Mouse (Mus musculus) lung, embryonic 15.5 days (tissue): ENCODE measurements at regions not wholly inside any gene's neighbourhood (a gene's known extent, or its start where the extent isn't known, plus 50 kb on each side); places are given as distances from the start of the nearest gene placed in this dataset.

Experiments used
- ATAC-seq: fragments of 200-750 bp; cut with Nextera tagmentation; 2 replicates; pipeline ENCODE4 v1.8.0; 2017; ENCODE audit warnings: moderate number of reproducible peaks, borderline replicate concordance; ENCODE audit not compliant: low FRiP score, low TSS enrichment; ENCODE audit errors: extremely low read depth
- H3K27ac ChIP-seq: fragments of 300-500 bp; sonication (generic); 2 replicates; pipeline ENCODE4 v1.5.1; 2015; ENCODE audit warnings: moderate library complexity, mild to moderate bottlenecking, inconsistent platforms
- H3K27me3 ChIP-seq: fragments of 300-500 bp; sonication (generic); 2 replicates; pipeline ENCODE4 v1.6.1; 2015; ENCODE audit warnings: inconsistent platforms
- H3K36me3 ChIP-seq: fragments of 300-500 bp; sonication (generic); 2 replicates; pipeline ENCODE4 v1.6.1; 2015; ENCODE audit warnings: inconsistent platforms
- H3K4me1 ChIP-seq: fragments of 300-500 bp; sonication (generic); 2 replicates; pipeline ENCODE4 v1.6.1; 2015; ENCODE audit warnings: inconsistent platforms
- H3K4me2 ChIP-seq: fragments of 300-500 bp; sonication (generic); 2 replicates; pipeline ENCODE4 v1.6.1; 2015; ENCODE audit warnings: inconsistent platforms, mild to moderate bottlenecking, moderate library complexity
- H3K4me3 ChIP-seq: fragments of 300-500 bp; sonication (generic); 2 replicates; pipeline ENCODE4 v1.5.1; 2015; ENCODE audit warnings: mild to moderate bottlenecking, inconsistent platforms
- H3K9ac ChIP-seq: fragments of 300-500 bp; sonication (generic); 2 replicates; pipeline ENCODE4 v1.6.1; 2015; ENCODE audit warnings: inconsistent platforms
- H3K9me3 ChIP-seq: fragments of 300-500 bp; sonication (generic); 2 replicates; pipeline ENCODE4 v1.6.1; 2016; ENCODE audit warnings: inconsistent platforms
- WGBS: fragments of 180-500 bp; shearing (Covaris S2); methylation state at CpG from one replicate; pipeline ENCODE4 v1.1.7; 2015; 5-methylcytosine and 5-hydroxymethylcytosine counted together

DNA sequence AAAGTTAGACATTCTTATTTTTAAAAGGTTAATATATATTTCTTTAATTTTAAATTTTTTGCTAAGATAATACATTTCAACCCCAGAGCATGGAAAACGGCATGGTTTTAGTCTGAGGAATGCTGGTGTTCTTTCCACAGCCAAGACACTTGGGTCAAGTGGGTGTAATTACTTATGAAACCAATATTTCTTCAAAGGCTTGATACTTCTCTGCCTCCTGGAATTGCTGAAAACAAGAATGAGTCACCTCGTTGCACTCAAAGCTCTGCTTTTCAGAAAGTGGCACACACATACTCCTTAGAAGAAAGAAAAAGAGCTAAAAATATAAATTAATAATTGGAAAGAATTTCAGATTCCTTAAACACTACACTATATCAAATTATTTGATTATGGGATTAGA is 331.8 kb upstream of the Btbd3 start:
- H3K4me1 ChIP-seq, result 0 out of 2 replicates have a peak, but pooled peaks cover 3% of the 10 kb centered on the region
- no peak overlapping the region for H3K27ac ChIP-seq
- H3K36me3 ChIP-seq, result no peaks in the 10 kb centered on the region
- H3K27me3 ChIP-seq, result no peaks in the 10 kb centered on the region
- 41% methylated on average over 2 of the region's 2 CpGs for WGBS
- H3K4me3 ChIP-seq, result no peak overlapping the region
- no peak overlapping the region for H3K9ac ChIP-seq
- H3K4me2 ChIP-seq, result no peak overlapping the region
- ATAC-seq, result no peak
- H3K9me3 ChIP-seq, result no peaks in the 10 kb centered on the region

DNA sequence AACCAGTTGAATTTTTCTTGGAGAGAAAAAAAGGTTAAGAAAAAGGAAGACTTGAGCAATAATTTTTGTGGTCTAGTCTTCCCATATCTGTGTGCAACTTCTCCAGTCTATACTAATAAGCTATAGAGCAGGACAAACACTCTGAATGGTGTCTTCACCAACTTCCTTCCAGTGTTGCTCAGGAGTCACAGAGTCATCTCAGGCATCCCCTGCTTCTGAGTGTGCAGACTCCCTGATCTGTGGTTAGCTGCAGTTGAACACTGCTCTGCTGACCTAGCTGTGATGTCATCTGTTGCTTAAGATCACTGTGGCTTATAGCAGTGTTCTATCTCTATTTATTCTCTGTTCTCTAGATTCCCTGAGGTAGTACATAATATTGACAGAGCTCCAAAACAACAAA is 357.9 kb upstream of the Btbd3 start:
- ATAC-seq, result no peak
- Histone ChIP-seq H3K9me3 (no peaks in the 10 kb centered on the region), H3K27ac (no peak overlapping the region), H3K4me2 (no peak overlapping the region), H3K27me3 (no peaks in the 10 kb centered on the region), H3K9ac (no peak overlapping the region), H3K4me3 (no peak overlapping the region), H3K4me1 (no peaks in the 10 kb centered on the region), H3K36me3 (no peaks in the 10 kb centered on the region)

GRCm38 (mm10) chr2:137880211-137881031 is 375.9 kb upstream of the Btbd3 start:
- 57% methylated on average over 7 of the region's 7 CpGs for WGBS

GRCm38 (mm10) chr2:137869676-137870075 is 386.7 kb upstream of the Btbd3 start:
- H3K36me3 ChIP-seq, result no peaks in the 10 kb centered on the region
- no peaks in the 10 kb centered on the region for H3K4me1 ChIP-seq
- no peak overlapping the region for H3K4me3 ChIP-seq
- H3K9ac ChIP-seq, result no peak overlapping the region
- WGBS, result 51% methylated on average over 4 of the region's 4 CpGs
- H3K9me3 ChIP-seq, result no peaks in the 10 kb centered on the region
- no peak overlapping the region for H3K27ac ChIP-seq
- H3K4me2 ChIP-seq, result no peak overlapping the region
- no peak for ATAC-seq
- H3K27me3 ChIP-seq, result no peaks in the 10 kb centered on the region

More at GRCm38 (mm10) chr2:137880211-137881031, 375.9 kb upstream of the Btbd3 start:
- H3K27ac ChIP-seq, result no peak overlapping the region
- no peaks in the 10 kb centered on the region for H3K27me3 ChIP-seq
- H3K9me3 ChIP-seq, result no peaks in the 10 kb centered on the region
- H3K4me1 ChIP-seq, result no peaks in the 10 kb centered on the region
- no peak overlapping the region for H3K9ac ChIP-seq
- no peaks in the 10 kb centered on the region for H3K36me3 ChIP-seq
- no peak for ATAC-seq
- H3K4me3 ChIP-seq, result no peak overlapping the region
- H3K4me2 ChIP-seq, result no peak overlapping the region

DNA sequence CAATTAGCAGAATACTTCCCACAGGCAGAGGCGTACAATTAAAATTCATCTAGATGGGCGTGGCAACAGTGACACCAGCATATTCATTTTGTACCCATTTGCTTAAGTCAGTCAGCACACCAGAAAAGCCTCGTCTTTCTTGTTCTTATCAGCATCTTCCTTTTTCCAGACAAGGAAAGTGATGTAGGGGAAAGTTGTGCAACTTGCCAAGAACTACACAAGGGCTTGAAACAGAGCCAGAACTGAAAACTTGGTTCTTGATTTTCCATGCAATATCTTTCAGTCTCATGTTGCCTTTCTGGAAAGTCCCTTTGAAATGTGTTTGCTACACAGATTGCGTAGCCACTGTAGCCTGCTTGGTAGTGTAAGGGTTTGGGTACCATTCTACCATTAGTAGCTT is 401.9 kb upstream of the Btbd3 start:
- 0 out of 2 replicates have a peak, but pooled peaks have one; percentile 42 for ATAC-seq
- H3K27ac ChIP-seq, result no peak overlapping the region
- no peaks in the 10 kb centered on the region for H3K9me3 ChIP-seq
- WGBS, result 51% methylated on average over 4 of the region's 4 CpGs
- 0 out of 2 replicates have a peak, but pooled peaks cover 4% of the 10 kb centered on the region for H3K4me1 ChIP-seq
- no peaks in the 10 kb centered on the region for H3K27me3 ChIP-seq
- H3K36me3 ChIP-seq, result no peaks in the 10 kb centered on the region
- no peak overlapping the region for H3K9ac ChIP-seq
- H3K4me2 ChIP-seq, result no peak overlapping the region
- H3K4me3 ChIP-seq, result no peak overlapping the region

DNA sequence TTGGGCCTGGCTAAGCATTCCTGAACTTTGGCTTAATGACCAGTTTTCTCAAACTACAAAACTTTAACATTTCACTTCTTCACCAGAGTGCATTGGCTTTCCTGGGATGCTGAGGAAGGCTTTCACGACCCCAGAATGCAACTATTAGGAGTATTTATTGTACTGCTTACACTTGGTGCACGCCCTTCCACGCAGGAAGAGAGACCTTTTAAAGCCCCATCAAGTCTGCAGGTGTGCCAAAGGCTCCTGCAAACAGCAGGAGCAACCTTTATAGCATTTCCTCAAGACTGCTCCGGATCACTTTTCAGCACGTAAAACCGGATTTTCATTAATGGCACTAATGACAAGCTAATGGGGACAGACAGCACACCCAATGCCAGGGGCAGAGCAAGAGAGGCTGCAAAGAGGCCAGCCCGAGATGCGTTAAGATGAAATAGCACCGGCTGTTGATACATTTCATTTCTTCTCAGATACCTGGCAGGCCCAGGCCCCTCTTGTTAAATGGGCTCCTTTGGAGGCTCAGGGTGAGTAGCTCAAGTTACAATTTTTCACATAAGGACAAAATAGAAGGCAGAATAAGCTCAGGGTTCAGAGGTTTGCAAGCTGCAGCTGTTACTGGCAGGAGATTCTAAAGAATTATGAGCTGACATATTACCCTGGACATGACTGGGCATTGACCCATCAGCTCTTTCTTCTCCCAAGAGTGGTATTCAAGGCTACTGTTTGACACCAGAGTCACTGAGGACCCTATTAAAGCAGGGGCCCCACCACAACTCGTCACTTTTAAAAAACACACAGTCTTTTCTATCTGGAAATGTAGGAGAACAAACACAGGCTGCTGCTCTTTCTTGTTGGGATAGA is 402.7 kb upstream of the Btbd3 start:
- H3K27me3 ChIP-seq, result no peaks in the 10 kb centered on the region
- 65% methylated on average over 10 of the region's 10 CpGs for WGBS
- no peaks in the 10 kb centered on the region for H3K9me3 ChIP-seq
- ATAC-seq, result no peak
- H3K27ac ChIP-seq, result no peak overlapping the region
- H3K9ac ChIP-seq, result no peak overlapping the region
- H3K4me1 ChIP-seq, result 0 out of 2 replicates have a peak, but pooled peaks cover 4% of the 10 kb centered on the region
- H3K36me3 ChIP-seq, result no peaks in the 10 kb centered on the region
- no peak overlapping the region for H3K4me2 ChIP-seq
- no peak overlapping the region for H3K4me3 ChIP-seq

- no peak overlapping the region for H3K9ac ChIP-seq
- no peak overlapping the region for H3K4me2 ChIP-seq
- H3K9me3 ChIP-seq, result no peaks in the 10 kb centered on the region
- no peak overlapping the region for H3K4me3 ChIP-seq
- no peaks in the 10 kb centered on the region for H3K36me3 ChIP-seq
- WGBS, result 14% methylated on average over 2 of the region's 2 CpGs
- ATAC-seq, result no peak
- no peaks in the 10 kb centered on the region for H3K27me3 ChIP-seq
- no peaks in the 10 kb centered on the region for H3K4me1 ChIP-seq
- H3K27ac ChIP-seq, result no peak overlapping the region
These were observed 408.5 kb upstream of the Btbd3 start for GRCm38 (mm10) chr2:137847901-137848300.

DNA sequence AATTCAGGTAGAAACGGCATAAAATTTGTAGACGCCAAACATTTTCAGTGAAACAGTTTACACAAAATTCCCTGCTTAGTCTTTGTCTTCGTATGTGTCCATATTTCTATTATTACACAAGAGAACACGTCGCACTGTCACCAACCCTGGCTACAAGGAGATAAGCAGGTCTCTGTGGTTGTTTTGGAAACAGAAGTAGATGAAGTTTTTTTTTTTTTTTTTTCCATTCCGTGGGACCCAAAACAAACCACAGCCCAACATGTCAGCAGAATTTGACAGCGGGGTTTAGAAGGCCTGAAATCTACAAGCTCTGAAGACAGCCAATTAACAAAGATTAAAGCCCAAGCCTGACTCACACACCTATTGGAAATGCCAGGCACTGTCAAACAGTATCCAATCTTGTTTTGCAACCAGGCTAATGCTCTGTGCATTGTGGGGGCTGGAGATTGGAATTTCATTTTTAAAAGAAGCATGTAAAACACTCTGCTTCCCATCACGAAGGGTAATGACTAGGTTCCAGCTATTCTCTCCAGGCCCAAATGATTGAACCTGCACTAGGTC is 428.5 kb upstream of the Btbd3 start:
- Histone ChIP-seq H3K27ac (no peak overlapping the region), H3K4me2 (no peak overlapping the region), H3K36me3 (no peaks in the 10 kb centered on the region), H3K4me3 (no peak overlapping the region), H3K9ac (no peak overlapping the region), H3K4me1 (no peaks in the 10 kb centered on the region), H3K9me3 (no peaks in the 10 kb centered on the region), H3K27me3 (no peaks in the 10 kb centered on the region)
- 68% methylated on average over 8 of the region's 8 CpGs for WGBS
- no peak for ATAC-seq

DNA sequence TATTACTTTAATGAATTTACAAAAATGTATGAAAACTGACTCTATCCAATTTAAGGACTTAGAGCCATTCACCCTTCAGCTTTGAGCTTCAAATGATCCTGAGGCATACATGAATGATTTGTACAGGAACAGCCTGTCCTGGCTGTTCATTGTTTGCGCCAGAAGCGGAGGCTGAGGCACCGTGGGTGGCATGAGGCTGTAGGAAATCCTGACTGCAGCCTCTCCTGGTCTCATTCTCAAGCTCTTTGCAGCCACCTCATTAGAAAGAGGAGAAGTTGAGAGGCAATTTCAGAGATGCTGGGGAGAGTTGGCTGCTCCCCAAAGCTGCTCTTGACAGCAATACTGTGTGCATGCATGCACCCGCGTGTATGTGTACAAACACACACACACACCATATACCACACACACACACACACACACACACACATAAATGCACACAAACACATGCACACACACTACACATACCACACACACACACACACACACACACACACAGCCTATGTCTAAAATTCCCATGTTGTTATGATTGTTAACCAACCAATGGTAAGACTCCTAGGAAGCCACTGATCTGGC is 434.9 kb upstream of the Btbd3 start:
- Histone ChIP-seq H3K4me1 (no peaks in the 10 kb centered on the region), H3K9ac (no peak overlapping the region), H3K9me3 (no peaks in the 10 kb centered on the region), H3K4me3 (no peak overlapping the region), H3K27ac (no peak overlapping the region), H3K36me3 (no peaks in the 10 kb centered on the region), H3K4me2 (no peak overlapping the region), H3K27me3 (no peaks in the 10 kb centered on the region)
- peak; percentile 27; the same call in 1 of the 2 replicates for ATAC-seq
- 59% methylated on average over 5 of the region's 5 CpGs for WGBS

DNA sequence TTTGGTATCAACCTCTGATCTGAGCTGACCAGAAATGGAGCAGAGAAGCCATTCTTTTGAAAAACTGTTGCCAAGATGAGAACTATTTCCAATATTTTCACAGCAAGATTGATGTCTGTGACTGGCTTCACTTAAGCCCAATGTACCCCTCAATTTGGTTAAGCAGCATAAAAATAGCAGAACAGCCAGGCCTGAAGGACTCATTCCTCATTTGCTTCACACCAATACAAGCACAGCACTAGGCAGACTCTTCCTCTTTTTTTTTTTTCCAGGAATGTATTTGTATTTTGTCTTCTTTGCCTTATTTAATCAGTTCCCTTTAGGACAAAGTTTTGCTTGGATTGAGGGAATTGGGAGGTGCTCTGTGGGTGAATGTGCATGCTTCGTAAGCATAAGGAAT is 441.4 kb upstream of the Btbd3 start:
- Histone ChIP-seq H3K9ac (no peak overlapping the region), H3K4me2 (no peak overlapping the region), H3K9me3 (no peaks in the 10 kb centered on the region), H3K27me3 (no peaks in the 10 kb centered on the region), H3K4me3 (no peak overlapping the region), H3K27ac (no peak overlapping the region), H3K36me3 (no peaks in the 10 kb centered on the region), H3K4me1 (no peaks in the 10 kb centered on the region)
- ATAC-seq, result no peak
- 84% methylated on average over 1 of the region's 1 CpGs for WGBS

GRCm38 (mm10) chr2:137808401-137809230 is 447.7 kb upstream of the Btbd3 start:
- H3K36me3 ChIP-seq, result no peaks in the 10 kb centered on the region
- no peak overlapping the region for H3K9ac ChIP-seq
- H3K4me2 ChIP-seq, result no peak overlapping the region
- no peaks in the 10 kb centered on the region for H3K4me1 ChIP-seq
- H3K4me3 ChIP-seq, result no peak overlapping the region
- H3K27me3 ChIP-seq, result no peaks in the 10 kb centered on the region
- no peak overlapping the region for H3K27ac ChIP-seq
- H3K9me3 ChIP-seq, result no peaks in the 10 kb centered on the region
- ATAC-seq, result no peak
- 91% methylated on average over 13 of the region's 13 CpGs for WGBS
